Mouse (Mus musculus): Measurements from ENCODE around the gene Tlk2. TPM values are rescaled to one million over a fixed set of nuclear protein-coding genes. Genes with fewer than 3 reads are reported as not detected.

Gene Tlk2
- polyA plus RNA-seq, 1 experiment from 2014 or later, result 28.6 TPM

GRCm38 (mm10) chr11:105261116-105261515 is 82.5 kb downstream of the Tlk2 start:
- Histone ChIP-seq H3K4me1 (ENCODE audit: control insufficient read depth, insufficient read depth, low read length) (no peaks in the 10 kb centered on the region), H3K9ac (replicated peaks; ENCODE audit: low read depth, low read length) (no peak overlapping the region), H3K27ac (ENCODE audit: low read length) (no peak overlapping the region), H3K9me3 (ENCODE audit: control insufficient read depth, low read depth, low read length) (no peaks in the 10 kb centered on the region), H3K4me2 (replicated peaks; ENCODE audit: low read depth, low read length) (no peak overlapping the region), H3K4me3 (ENCODE audit: low read depth, low read length) (no peak overlapping the region), H3K36me3 (ENCODE audit: control insufficient read depth, insufficient read depth, low read length) (peaks cover 35% of the 10 kb centered on the region), H3K27me3 (ENCODE audit: control insufficient read depth, insufficient read depth, low read length) (no peaks in the 10 kb centered on the region)
- no peak for ATAC-seq (ENCODE audit: insufficient number of reproducible peaks, insufficient read depth, low FRiP score, low read depth)
- 87% methylated on average over 5 of the region's 5 CpGs for WGBS

- no peak overlapping the region for H3K4me3 ChIP-seq (ENCODE audit: low read depth, low read length)
- no peaks in the 10 kb centered on the region for H3K9me3 ChIP-seq (ENCODE audit: control insufficient read depth, low read depth, low read length)
- ATAC-seq (ENCODE audit: insufficient number of reproducible peaks, insufficient read depth, low FRiP score, low read depth), result no peak
- no peak overlapping the region for H3K9ac ChIP-seq (replicated peaks; ENCODE audit: low read depth, low read length)
- H3K4me1 ChIP-seq (ENCODE audit: control insufficient read depth, insufficient read depth, low read length), result no peaks in the 10 kb centered on the region
- whole genome bisulfite sequencing, result 69% methylated on average over 4 of the region's 4 CpGs
- H3K27me3 ChIP-seq (ENCODE audit: control insufficient read depth, insufficient read depth, low read length), result no peaks in the 10 kb centered on the region
- peaks cover 33% of the 10 kb centered on the region for H3K36me3 ChIP-seq (ENCODE audit: control insufficient read depth, insufficient read depth, low read length)
- H3K27ac ChIP-seq (ENCODE audit: low read length), result no peak overlapping the region
- H3K4me2 ChIP-seq (replicated peaks; ENCODE audit: low read depth, low read length), result no peak overlapping the region
These were observed 83.2 kb downstream of the Tlk2 start for GRCm38 (mm10) chr11:105261601-105262351.

- no peak for ATAC-seq (ENCODE audit: insufficient number of reproducible peaks, insufficient read depth, low FRiP score, low read depth)
- peaks cover 35% of the 10 kb centered on the region for H3K36me3 ChIP-seq (ENCODE audit: control insufficient read depth, insufficient read depth, low read length)
- no peaks in the 10 kb centered on the region for H3K27me3 ChIP-seq (ENCODE audit: control insufficient read depth, insufficient read depth, low read length)
- H3K27ac ChIP-seq (ENCODE audit: low read length), result no peak overlapping the region
- H3K9ac ChIP-seq (replicated peaks; ENCODE audit: low read depth, low read length), result no peak overlapping the region
- H3K4me1 ChIP-seq (ENCODE audit: control insufficient read depth, insufficient read depth, low read length), result no peaks in the 10 kb centered on the region
- H3K4me3 ChIP-seq (ENCODE audit: low read depth, low read length), result no peak overlapping the region
- no peaks in the 10 kb centered on the region for H3K9me3 ChIP-seq (ENCODE audit: control insufficient read depth, low read depth, low read length)
- no peak overlapping the region for H3K4me2 ChIP-seq (replicated peaks; ENCODE audit: low read depth, low read length)
These were observed 85.9 kb downstream of the Tlk2 start for GRCm38 (mm10) chr11:105264506-105264905.

- 89% methylated on average over 3 of the region's 3 CpGs for WGBS
- Histone ChIP-seq H3K27me3 (ENCODE audit: control insufficient read depth, insufficient read depth, low read length) (no peaks in the 10 kb centered on the region), H3K4me1 (ENCODE audit: control insufficient read depth, insufficient read depth, low read length) (no peaks in the 10 kb centered on the region), H3K9me3 (ENCODE audit: control insufficient read depth, low read depth, low read length) (no peaks in the 10 kb centered on the region), H3K9ac (replicated peaks; ENCODE audit: low read depth, low read length) (no peak overlapping the region), H3K4me2 (replicated peaks; ENCODE audit: low read depth, low read length) (no peak overlapping the region), H3K4me3 (ENCODE audit: low read depth, low read length) (no peak overlapping the region), H3K27ac (ENCODE audit: low read length) (no peak overlapping the region), H3K36me3 (ENCODE audit: control insufficient read depth, insufficient read depth, low read length) (peaks cover 35% of the 10 kb centered on the region)
- ATAC-seq (ENCODE audit: insufficient number of reproducible peaks, insufficient read depth, low FRiP score, low read depth), result no peak
These were observed 86.4 kb downstream of the Tlk2 start for GRCm38 (mm10) chr11:105264988-105265387.

- Histone ChIP-seq H3K4me3 (ENCODE audit: low read depth, low read length) (no peak overlapping the region), H3K27me3 (ENCODE audit: control insufficient read depth, insufficient read depth, low read length) (no peaks in the 10 kb centered on the region), H3K9me3 (ENCODE audit: control insufficient read depth, low read depth, low read length) (no peaks in the 10 kb centered on the region), H3K9ac (replicated peaks; ENCODE audit: low read depth, low read length) (no peak overlapping the region), H3K4me2 (replicated peaks; ENCODE audit: low read depth, low read length) (no peak overlapping the region), H3K27ac (ENCODE audit: low read length) (no peak overlapping the region), H3K4me1 (ENCODE audit: control insufficient read depth, insufficient read depth, low read length) (no peaks in the 10 kb centered on the region), H3K36me3 (ENCODE audit: control insufficient read depth, insufficient read depth, low read length) (peaks cover 44% of the 10 kb centered on the region)
- no peak for ATAC-seq (ENCODE audit: insufficient number of reproducible peaks, insufficient read depth, low FRiP score, low read depth)
- WGBS, result 18% methylated on average over 2 of the region's 2 CpGs
These were observed 91.5 kb downstream of the Tlk2 start for GRCm38 (mm10) chr11:105270155-105270554.

- peaks cover 66% of the 10 kb centered on the region for H3K36me3 ChIP-seq (ENCODE audit: control insufficient read depth, insufficient read depth, low read length)
- H3K27ac ChIP-seq (ENCODE audit: low read length), result no peak overlapping the region
- H3K4me2 ChIP-seq (replicated peaks; ENCODE audit: low read depth, low read length), result no peak overlapping the region
These were observed 101.8 kb downstream of the Tlk2 start for GRCm38 (mm10) chr11:105280456-105280855.

GRCm38 (mm10) chr11:105281291-105281690 is 102.7 kb downstream of the Tlk2 start:
- Histone ChIP-seq H3K27me3 (ENCODE audit: control insufficient read depth, insufficient read depth, low read length) (no peaks in the 10 kb centered on the region), H3K27ac (ENCODE audit: low read length) (no peak overlapping the region), H3K9me3 (ENCODE audit: control insufficient read depth, low read depth, low read length) (no peaks in the 10 kb centered on the region), H3K36me3 (ENCODE audit: control insufficient read depth, insufficient read depth, low read length) (peaks cover 57% of the 10 kb centered on the region), H3K4me2 (replicated peaks; ENCODE audit: low read depth, low read length) (no peak overlapping the region), H3K9ac (replicated peaks; ENCODE audit: low read depth, low read length) (no peak overlapping the region), H3K4me3 (ENCODE audit: low read depth, low read length) (no peak overlapping the region), H3K4me1 (ENCODE audit: control insufficient read depth, insufficient read depth, low read length) (no peaks in the 10 kb centered on the region)
- no peak for ATAC-seq (ENCODE audit: insufficient number of reproducible peaks, insufficient read depth, low FRiP score, low read depth)
- 87% methylated on average over 7 of the region's 7 CpGs for WGBS

More at GRCm38 (mm10) chr11:105280456-105280855, 101.8 kb downstream of the Tlk2 start:
- 83% methylated on average over 6 of the region's 6 CpGs for WGBS
- no peaks in the 10 kb centered on the region for H3K9me3 ChIP-seq (ENCODE audit: control insufficient read depth, low read depth, low read length)
- H3K4me3 ChIP-seq (ENCODE audit: low read depth, low read length), result no peak overlapping the region
- H3K27me3 ChIP-seq (ENCODE audit: control insufficient read depth, insufficient read depth, low read length), result no peaks in the 10 kb centered on the region
- no peaks in the 10 kb centered on the region for H3K4me1 ChIP-seq (ENCODE audit: control insufficient read depth, insufficient read depth, low read length)
- H3K9ac ChIP-seq (replicated peaks; ENCODE audit: low read depth, low read length), result no peak overlapping the region
- no peak for ATAC-seq (ENCODE audit: insufficient number of reproducible peaks, insufficient read depth, low FRiP score, low read depth)

GRCm38 (mm10) chr11:105281763-105282459 is 103.3 kb downstream of the Tlk2 start:
- H3K4me2 ChIP-seq (replicated peaks; ENCODE audit: low read depth, low read length), result no peak overlapping the region
- peaks cover 54% of the 10 kb centered on the region for H3K36me3 ChIP-seq (ENCODE audit: control insufficient read depth, insufficient read depth, low read length)
- H3K4me3 ChIP-seq (ENCODE audit: low read depth, low read length), result no peak overlapping the region
- 87% methylated on average over 12 of the region's 12 CpGs for WGBS
- H3K27ac ChIP-seq (ENCODE audit: low read length), result no peak overlapping the region
- H3K9me3 ChIP-seq (ENCODE audit: control insufficient read depth, low read depth, low read length), result no peaks in the 10 kb centered on the region
- no peak overlapping the region for H3K9ac ChIP-seq (replicated peaks; ENCODE audit: low read depth, low read length)
- ATAC-seq (ENCODE audit: insufficient number of reproducible peaks, insufficient read depth, low FRiP score, low read depth), result no peak
- H3K27me3 ChIP-seq (ENCODE audit: control insufficient read depth, insufficient read depth, low read length), result no peaks in the 10 kb centered on the region
- H3K4me1 ChIP-seq (ENCODE audit: control insufficient read depth, insufficient read depth, low read length), result no peaks in the 10 kb centered on the region

All from stomach, embryonic 14.5 days (tissue).